Mouse (Mus musculus) telencephalon, adult 2 months (tissue): ENCODE results near the gene Rai14.
A peak's percentile ranks its signal among the peaks of the same experiment; 100 is the strongest.

Experiments
- DNase-seq: peaks from one replicate; pipeline ENCODE4 v3.0.0-alpha.2; 2011; ENCODE audit warnings: low read depth, low spot score

Rai14 gene

GRCm38 (mm10) chr15:10720671-10721070 lies 6.2 kb upstream of the Rai14 start:
- no peak for DNase-seq

GRCm38 (mm10) chr15:10720188-10720587 lies 5.8 kb upstream of the Rai14 start:
- no peak for DNase-seq

- DNase-seq: no peak
These were observed 5.1 kb upstream of the Rai14 start for GRCm38 (mm10) chr15:10719511-10719910.

GRCm38 (mm10) chr15:10718763-10719162 lies 4.3 kb upstream of the Rai14 start:
- DNase-seq: no peak

- DNase-seq: no peak
These were observed 2.9 kb upstream of the Rai14 start for GRCm38 (mm10) chr15:10717284-10717683.

GRCm38 (mm10) chr15:10715966-10716365 lies 1.5 kb upstream of the Rai14 start:
- DNase-seq: no peak

GRCm38 (mm10) chr15:10715139-10715505 lies 698 bp upstream of the Rai14 start:
- no peak for DNase-seq

GRCm38 (mm10) chr15:10713626-10714316 lies 653 bp downstream of the Rai14 start:
- DNase-seq: no peak

GRCm38 (mm10) chr15:10713181-10713625 lies 1.2 kb downstream of the Rai14 start:
- no peak for DNase-seq

- DNase-seq: no peak
These were observed 2.1 kb downstream of the Rai14 start for GRCm38 (mm10) chr15:10712288-10712687.

GRCm38 (mm10) chr15:10711231-10711630 lies 3.2 kb downstream of the Rai14 start:
- DNase-seq: no peak

GRCm38 (mm10) chr15:10708591-10709272 lies 5.7 kb downstream of the Rai14 start:
- no peak for DNase-seq

- DNase-seq: no peak
These were observed 7.3 kb downstream of the Rai14 start for GRCm38 (mm10) chr15:10707109-10707508.

GRCm38 (mm10) chr15:10706414-10706813 lies 8.0 kb downstream of the Rai14 start:
- no peak for DNase-seq

- no peak for DNase-seq
These were observed 8.7 kb downstream of the Rai14 start for GRCm38 (mm10) chr15:10705752-10706151.

- DNase-seq: no peak
These were observed 10.1 kb downstream of the Rai14 start for GRCm38 (mm10) chr15:10704328-10704727.

GRCm38 (mm10) chr15:10701571-10701970 lies 12.9 kb downstream of the Rai14 start:
- no peak for DNase-seq

GRCm38 (mm10) chr15:10700891-10701466 lies 13.4 kb downstream of the Rai14 start:
- DNase-seq: no peak

GRCm38 (mm10) chr15:10696478-10697234 lies 17.8 kb downstream of the Rai14 start:
- peak; percentile 50 for DNase-seq

GRCm38 (mm10) chr15:10692627-10693026 lies 21.8 kb downstream of the Rai14 start:
- no peak for DNase-seq

GRCm38 (mm10) chr15:10691481-10691880 lies 22.9 kb downstream of the Rai14 start:
- DNase-seq: no peak

GRCm38 (mm10) chr15:10690973-10691372 lies 23.5 kb downstream of the Rai14 start:
- no peak for DNase-seq
